Mouse (Mus musculus) E14TG2a.4 (cell line): ENCODE measurements at regions not wholly inside any gene's neighbourhood (a gene's known extent, or its start where the extent isn't known, plus 50 kb on each side); places are given as distances from the start of the nearest gene placed in this dataset.

Source experiments
- H3K27me3 ChIP-seq: 2 replicates; pipeline ENCODE4 v1.6.1; 2014; ENCODE audit warnings: low read length, control low read depth; ENCODE audit not compliant: insufficient read depth
- H3K36me3 ChIP-seq: 2 replicates; pipeline ENCODE4 v1.6.1; 2014; ENCODE audit warnings: low read length, control low read depth; ENCODE audit not compliant: insufficient read depth
- H3K4me1 ChIP-seq: replicated peaks from 2 replicates; pipeline ENCODE4 v1.6.1; 2014; ENCODE audit warnings: low read depth, low read length, control low read depth
- H3K4me3 ChIP-seq: replicated peaks from 2 replicates; pipeline ENCODE4 v1.5.1; 2014; ENCODE audit warnings: mild to moderate bottlenecking, low read length
- H3K9me3 ChIP-seq: 2 replicates; pipeline ENCODE4 v1.6.1; 2014; ENCODE audit warnings: low read length, control low read depth
- CTCF ChIP-seq: conservative IDR thresholded peaks from 2 replicates; pipeline ENCODE4 v1.5.1; 2014; ENCODE audit warnings: low read length
- NANOG ChIP-seq: IDR thresholded peaks from 2 replicates; pipeline ENCODE4 v1.6.1; 2014; ENCODE audit warnings: borderline replicate concordance, low read length, mixed read lengths
- POU5F1 ChIP-seq: IDR thresholded peaks from 2 replicates; pipeline ENCODE4 v1.6.1; 2014; ENCODE audit warnings: low read length, borderline replicate concordance

DNA sequence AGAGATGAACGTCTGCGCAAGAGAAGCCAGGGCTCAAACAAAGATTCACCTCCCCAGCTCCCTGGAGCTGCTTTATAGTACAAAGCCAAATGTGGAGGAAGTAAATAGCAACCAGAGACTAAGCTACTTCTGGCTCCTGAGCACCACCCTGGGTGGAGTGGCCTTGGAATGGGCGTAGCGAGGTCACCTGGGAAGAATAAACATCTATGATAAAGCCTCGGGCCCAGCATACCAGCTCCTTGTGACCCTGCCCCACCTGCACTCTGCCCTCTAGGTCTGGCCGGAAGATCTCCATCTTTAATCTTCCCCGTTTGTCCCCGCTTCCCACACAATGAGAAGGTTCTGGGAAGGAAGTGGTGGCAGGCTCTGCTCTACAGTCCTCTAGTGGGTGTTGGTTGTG is 61.0 kb upstream of the Ptpn3 start:
- Histone ChIP-seq H3K4me3 (no peak overlapping the region), H3K4me1 (peaks cover 10% of the 10 kb centered on the region), H3K27me3 (no peaks in the 10 kb centered on the region), H3K9me3 (peaks cover 5% of the 10 kb centered on the region; the same call in 1 of the 2 replicates), H3K36me3 (no peaks in the 10 kb centered on the region)
- no peak for TF ChIP-seq POU5F1
- no peak for TF ChIP-seq CTCF
- no peak for TF ChIP-seq NANOG

DNA sequence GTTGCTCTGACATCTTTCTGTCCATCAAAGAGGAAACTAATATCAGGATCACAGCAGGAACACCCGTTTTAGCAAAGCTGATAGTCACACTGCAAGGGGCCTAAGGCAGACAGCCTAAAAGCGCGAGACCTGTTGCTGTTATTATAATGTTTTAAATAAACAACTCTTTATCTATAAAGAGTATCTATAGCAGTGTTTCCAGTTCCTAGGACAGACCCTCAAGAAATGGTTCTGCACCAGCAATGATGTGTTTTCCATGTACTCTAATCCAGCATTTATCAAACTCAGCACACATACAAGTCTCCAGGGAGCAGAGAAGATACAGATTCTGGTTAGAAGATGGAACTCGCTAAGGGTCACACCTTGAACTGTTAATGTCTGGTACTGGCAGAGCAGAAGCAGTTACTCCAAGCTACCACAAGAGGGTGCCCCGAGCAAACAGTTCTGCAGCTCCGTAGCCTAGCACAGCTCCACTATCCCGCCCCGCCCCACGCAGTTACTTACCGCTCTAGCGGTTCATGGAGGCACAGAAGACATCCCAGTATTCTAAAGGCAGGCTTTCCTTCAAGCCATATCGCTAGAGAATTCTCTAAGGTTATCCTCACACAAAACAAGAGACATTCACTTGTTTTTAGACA is 64.2 kb upstream of the Palm2 start:
- no peaks in the 10 kb centered on the region for H3K9me3 ChIP-seq
- H3K36me3 ChIP-seq = no peaks in the 10 kb centered on the region
- H3K27me3 ChIP-seq = no peaks in the 10 kb centered on the region
- no peak overlapping the region for H3K4me3 ChIP-seq
- TF ChIP-seq POU5F1 (no peak), NANOG (no peak), CTCF (peak; percentile 95)
- no peaks in the 10 kb centered on the region; the same call in 1 of the 2 replicates for H3K4me1 ChIP-seq

DNA sequence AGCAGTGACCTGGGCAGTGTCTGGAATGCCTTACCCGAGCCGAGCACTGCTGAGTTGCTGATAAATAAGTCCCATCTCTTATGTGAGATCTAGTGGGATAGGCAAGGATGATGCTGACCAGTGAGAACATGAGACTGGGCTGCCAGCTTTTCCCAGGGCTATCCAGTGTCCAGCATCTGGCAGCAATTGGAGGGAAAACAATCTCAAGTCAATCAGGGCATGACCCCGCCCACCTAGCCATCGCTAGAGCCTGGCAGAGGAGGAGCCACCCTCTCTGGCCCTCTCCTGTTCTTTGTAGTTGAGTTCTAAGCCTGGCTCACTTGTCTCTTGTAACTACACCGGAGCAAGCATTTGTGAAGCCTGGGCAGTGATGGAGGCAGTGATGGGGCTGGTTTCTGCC is 56.2 kb upstream of the Palm2 start:
- no peaks in the 10 kb centered on the region for H3K9me3 ChIP-seq
- H3K4me3 ChIP-seq = no peak overlapping the region
- no peaks in the 10 kb centered on the region for H3K36me3 ChIP-seq
- no peak for TF ChIP-seq NANOG
- no peak for TF ChIP-seq CTCF
- TF ChIP-seq POU5F1 = no peak
- H3K27me3 ChIP-seq = peaks cover 4% of the 10 kb centered on the region; the same call in 1 of the 2 replicates
- H3K4me1 ChIP-seq = no peaks in the 10 kb centered on the region

DNA sequence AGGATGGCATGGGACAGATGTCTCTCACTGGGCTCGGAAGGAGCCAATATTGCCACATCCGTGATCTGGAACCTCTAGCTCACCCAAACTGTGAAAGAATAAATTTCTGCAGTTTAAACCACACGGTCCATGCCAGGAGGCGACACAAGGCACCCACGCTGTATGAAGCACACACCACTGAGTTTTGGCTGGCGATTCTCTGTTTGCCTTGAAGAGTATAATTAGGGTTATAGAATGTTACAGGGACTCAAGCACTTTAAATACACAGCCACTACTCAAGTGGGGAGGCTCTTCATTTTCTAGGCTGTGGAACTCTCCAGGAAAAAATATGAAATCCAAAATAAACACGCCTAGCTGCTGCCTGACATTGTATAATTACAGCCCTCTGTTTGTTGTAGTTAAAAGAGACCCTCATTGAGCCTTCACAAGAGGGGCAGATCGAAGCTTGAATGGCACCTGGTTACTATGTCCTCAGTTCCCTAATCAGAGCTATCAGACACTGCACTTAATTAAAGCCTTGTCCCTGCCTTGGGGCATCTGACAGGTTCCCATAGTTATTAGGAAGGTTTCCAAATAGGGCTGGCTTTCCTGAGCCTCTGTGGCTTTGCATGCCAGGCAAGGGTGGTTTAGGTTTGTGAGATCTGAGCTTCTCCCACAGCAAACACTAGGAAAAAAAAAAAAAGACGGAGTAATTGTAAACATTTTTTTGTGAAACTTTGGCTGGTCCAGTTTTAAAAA is 53.8 kb upstream of the Palm2 start:
- no peaks in the 10 kb centered on the region for H3K4me1 ChIP-seq
- H3K9me3 ChIP-seq = no peaks in the 10 kb centered on the region
- no peak overlapping the region for H3K4me3 ChIP-seq
- peaks cover 4% of the 10 kb centered on the region; the same call in 1 of the 2 replicates for H3K27me3 ChIP-seq
- H3K36me3 ChIP-seq = no peaks in the 10 kb centered on the region
- TF ChIP-seq CTCF = no peak
- no peak for TF ChIP-seq NANOG
- TF ChIP-seq POU5F1 = no peak

DNA sequence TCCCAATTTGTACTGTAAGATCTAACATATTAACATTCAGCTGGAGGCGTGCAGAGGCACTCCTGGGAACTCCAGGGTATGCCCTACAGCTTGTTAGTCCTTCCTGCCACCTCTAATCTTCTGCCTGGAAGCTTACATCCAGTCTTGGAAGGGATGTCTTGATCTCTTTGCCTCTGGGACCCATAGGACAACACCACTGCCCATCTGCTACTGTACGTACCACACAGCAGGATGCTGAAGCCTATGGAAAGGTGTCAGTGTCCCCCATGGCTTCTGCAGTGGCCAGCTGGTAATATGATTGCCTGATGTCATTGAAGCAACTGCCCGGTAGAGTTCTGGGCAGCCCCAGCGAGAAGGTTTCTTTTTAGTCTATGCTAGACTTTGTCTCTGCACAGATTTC is 52.7 kb upstream of the Palm2 start:
- no peaks in the 10 kb centered on the region for H3K36me3 ChIP-seq
- no peaks in the 10 kb centered on the region for H3K4me1 ChIP-seq
- TF ChIP-seq NANOG = no peak
- no peak for TF ChIP-seq POU5F1
- no peak for TF ChIP-seq CTCF
- no peaks in the 10 kb centered on the region for H3K9me3 ChIP-seq
- H3K4me3 ChIP-seq = no peak overlapping the region
- peaks cover 4% of the 10 kb centered on the region; the same call in 1 of the 2 replicates for H3K27me3 ChIP-seq
